Mouse (Mus musculus) heart, adult 2 months (tissue): ENCODE measurements around the gene Aox2. TPM values are rescaled to one million over a fixed set of nuclear protein-coding genes. Genes with fewer than 3 reads are reported as not detected.
A peak's percentile ranks its signal among the peaks of the same experiment; 100 is the strongest.

Experiments used
- DNase-seq, 2 experiments: peaks; one replicate each; pipeline ENCODE4 v3.0.0; 2021
- H3K27ac ChIP-seq: fragments of 200-600 bp; 2 replicates; pipeline ENCODE4 v1.8.1; 2022
- H3K27me3 ChIP-seq: fragments of 200-500 bp; 2 replicates; pipeline ENCODE4 v1.6.1; 2012; ENCODE audit warnings: mild to moderate bottlenecking, low read length, inconsistent platforms, mixed read lengths; ENCODE audit not compliant: control insufficient read depth, insufficient read depth
- H3K36me3 ChIP-seq: fragments of 200-500 bp; 2 replicates; pipeline ENCODE4 v1.6.1; 2012; ENCODE audit warnings: low read length, inconsistent platforms; ENCODE audit not compliant: control insufficient read depth, insufficient read depth
- H3K4me1 ChIP-seq: fragments of 200-500 bp; 2 replicates; pipeline ENCODE4 v1.6.1; 2011; ENCODE audit warnings: low read length; ENCODE audit not compliant: control insufficient read depth, insufficient read depth
- H3K4me3 ChIP-seq: fragments of 200-600 bp; 2 replicates; pipeline ENCODE4 v1.8.1; 2022
- H3K79me2 ChIP-seq: fragments of 200-500 bp; replicated peaks from 2 replicates; pipeline ENCODE4 v1.6.1; 2012; ENCODE audit warnings: mild to moderate bottlenecking, inconsistent platforms, low read length, moderate library complexity, mixed read lengths; ENCODE audit not compliant: control insufficient read depth, insufficient read depth
- H3K9ac ChIP-seq: fragments of 200-500 bp; 2 replicates; pipeline ENCODE4 v1.6.1; 2012; ENCODE audit warnings: low read depth, mild to moderate bottlenecking, control low read depth, inconsistent platforms, low read length, mixed read lengths
- CTCF ChIP-seq: fragments of 200-600 bp; IDR thresholded peaks from 2 replicates; pipeline ENCODE4 v1.8.1; 2022; ENCODE audit warnings: antibody characterized with exemption, mild to moderate bottlenecking, moderate library complexity
- EP300 ChIP-seq: fragments of 200-500 bp; IDR thresholded peaks from 2 replicates; pipeline ENCODE4 v1.6.1; 2011; ENCODE audit warnings: low read depth, low read length, control low read depth; ENCODE audit not compliant: insufficient read depth
- POLR2A ChIP-seq: fragments of 200-500 bp; IDR thresholded peaks from 2 replicates; pipeline ENCODE4 v1.6.1; 2011; ENCODE audit warnings: mild to moderate bottlenecking, low read depth, low read length, control low read depth; ENCODE audit not compliant: insufficient read depth
- WGBS: fragments of 180-500 bp; shearing (Covaris S2); methylation state at CpG from one replicate; pipeline ENCODE4 v1.1.7; 2018; 5-methylcytosine and 5-hydroxymethylcytosine counted together
- intact Hi-C: fragments of 180-260 bp; cut with DNase I; formaldehyde crosslinking; loops from one replicate; pipeline ENCODE4 v1.15.1; 2025
- polyA plus RNA-seq: library from polyadenylated mRNA; depleted of rRNA; stranded (reverse); fragments of >200 nt; gene quantifications from 2 replicates; pipeline ENCODE4 v1.2.3, GENCODE M21; 2012
- total RNA-seq, 2 experiments: library from RNA; stranded (reverse); gene quantifications; 2 replicates each; pipeline ENCODE4 v1.2.3; 2021

Gene Aox2
- total and polyA plus RNA-seq, 3 experiments, result not detected

DNA sequence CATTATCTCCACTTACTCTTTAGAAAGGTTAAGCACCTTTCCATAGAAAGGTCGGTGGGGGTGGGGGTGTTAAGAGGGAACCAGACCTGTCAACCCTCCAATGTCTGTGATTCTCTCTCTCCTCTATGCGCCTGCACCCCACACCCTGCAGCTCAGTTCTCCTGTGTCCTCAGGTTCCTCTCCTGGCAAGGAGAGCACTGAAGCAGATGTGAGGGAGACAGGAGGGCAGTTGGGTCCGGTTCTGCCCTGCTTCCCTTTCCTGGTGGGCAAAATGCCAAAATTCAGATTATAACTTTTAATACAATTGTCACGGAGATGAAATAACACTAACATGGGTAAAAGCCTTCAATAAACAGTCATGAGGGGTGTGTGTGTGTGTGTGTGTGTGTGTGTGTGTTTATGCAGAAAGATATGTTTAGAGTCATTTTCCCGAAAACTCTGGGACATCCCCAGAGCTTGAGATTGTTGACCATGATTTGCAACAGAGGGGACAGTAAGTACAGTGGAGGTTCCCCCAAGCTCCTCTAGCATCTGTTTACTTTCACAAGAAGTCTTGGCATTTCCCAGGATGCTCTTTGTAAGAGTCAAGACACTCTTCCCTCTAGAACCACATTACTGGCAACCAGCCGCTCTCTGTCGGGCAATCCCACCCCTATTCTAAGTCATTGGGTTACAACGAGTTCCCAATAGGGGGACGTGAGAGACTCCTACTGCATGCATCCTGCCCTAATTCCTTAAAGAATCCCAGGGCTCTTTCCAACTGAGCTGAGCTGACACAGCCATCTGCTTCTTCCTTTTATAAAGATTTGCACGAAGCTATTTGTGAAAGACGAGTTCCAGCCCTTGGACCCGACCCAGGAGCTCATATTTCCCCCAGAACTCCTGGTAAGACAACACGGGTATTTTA is 13.5 kb downstream of the Aox2 start:
- Histone ChIP-seq H3K27me3 (no peaks in the 10 kb centered on the region), H3K27ac (no peak overlapping the region), H3K4me3 (no peak overlapping the region), H3K36me3 (no peaks in the 10 kb centered on the region), H3K9ac (no peak overlapping the region), H3K4me1 (peaks cover 2% of the 10 kb centered on the region; the same call in 1 of the 2 replicates), H3K79me2 (no peaks in the 10 kb centered on the region)
- intact Hi-C loops, result no loop called here
- no peak for TF ChIP-seq CTCF
- no peak for TF ChIP-seq POLR2A
- TF ChIP-seq EP300, result no peak
- 33% methylated on average over 13 of the region's 13 CpGs for WGBS
- no peak for DNase-seq

DNA sequence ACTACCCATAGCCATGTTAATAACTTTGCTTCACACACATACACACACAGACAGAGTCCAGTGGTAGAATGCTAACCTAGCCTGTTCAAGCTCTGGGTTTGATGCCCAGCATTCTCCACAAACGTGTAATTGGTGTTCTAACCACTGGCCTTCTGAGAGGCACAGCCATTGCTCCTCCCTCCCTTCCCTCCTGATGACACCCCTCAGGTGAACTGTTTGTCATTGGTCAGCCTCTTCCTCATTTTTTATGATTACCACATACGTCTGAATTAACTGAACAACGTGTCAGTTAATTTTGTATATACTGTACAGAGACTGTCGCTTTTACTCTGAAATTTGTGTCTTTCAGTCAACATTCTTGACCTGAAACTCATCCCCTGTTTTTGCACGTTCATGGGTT is 16.6 kb downstream of the Aox2 start:
- Histone ChIP-seq H3K4me1 (peaks cover 2% of the 10 kb centered on the region; the same call in 1 of the 2 replicates), H3K27me3 (no peaks in the 10 kb centered on the region), H3K79me2 (no peaks in the 10 kb centered on the region), H3K36me3 (no peaks in the 10 kb centered on the region), H3K9ac (no peak overlapping the region), H3K4me3 (no peak overlapping the region), H3K27ac (no peak overlapping the region)
- WGBS, result 81% methylated on average over 5 of the region's 5 CpGs
- TF ChIP-seq POLR2A, result no peak
- TF ChIP-seq CTCF, result no peak
- no peak for TF ChIP-seq EP300
- intact Hi-C loops, result no loop called here
- DNase-seq, result no peak

DNA sequence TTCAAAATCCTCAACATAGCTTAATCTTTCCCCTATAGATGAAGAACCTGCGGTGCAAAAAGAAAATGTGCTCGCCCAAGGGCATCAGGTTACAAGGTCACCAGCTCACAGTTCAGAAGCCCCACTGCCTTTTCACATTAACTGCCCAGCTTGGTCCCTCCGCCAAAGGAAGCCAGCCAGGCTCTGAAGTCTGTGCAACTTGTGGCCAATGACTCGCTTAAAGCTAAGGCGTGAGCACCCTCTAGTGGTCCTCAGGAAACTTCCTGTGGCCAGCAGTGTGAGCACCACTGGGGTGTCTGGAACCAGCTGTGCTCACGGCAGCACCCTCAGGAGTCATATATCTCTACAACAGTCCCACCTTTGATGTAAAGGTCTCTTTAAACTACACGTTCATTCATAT is 18.2 kb downstream of the Aox2 start:
- Histone ChIP-seq H3K4me1 (peaks cover 2% of the 10 kb centered on the region; the same call in 1 of the 2 replicates), H3K79me2 (no peaks in the 10 kb centered on the region), H3K27me3 (no peaks in the 10 kb centered on the region), H3K4me3 (no peak overlapping the region), H3K9ac (no peak overlapping the region), H3K27ac (no peak overlapping the region), H3K36me3 (no peaks in the 10 kb centered on the region)
- TF ChIP-seq EP300 (peak; percentile 84; the same call in 1 of the 2 replicates), POLR2A (no peak), CTCF (peak; percentile 94)
- 8% methylated on average over 7 of the region's 7 CpGs for WGBS
- DNase-seq, result peak; percentile 73 to 75
- intact Hi-C loops, result loop anchor here (1.0 to 2.0 kb wide), 2 partner anchors 140 to 867 kb away; no protein-coding TSS in a partner anchor

DNA sequence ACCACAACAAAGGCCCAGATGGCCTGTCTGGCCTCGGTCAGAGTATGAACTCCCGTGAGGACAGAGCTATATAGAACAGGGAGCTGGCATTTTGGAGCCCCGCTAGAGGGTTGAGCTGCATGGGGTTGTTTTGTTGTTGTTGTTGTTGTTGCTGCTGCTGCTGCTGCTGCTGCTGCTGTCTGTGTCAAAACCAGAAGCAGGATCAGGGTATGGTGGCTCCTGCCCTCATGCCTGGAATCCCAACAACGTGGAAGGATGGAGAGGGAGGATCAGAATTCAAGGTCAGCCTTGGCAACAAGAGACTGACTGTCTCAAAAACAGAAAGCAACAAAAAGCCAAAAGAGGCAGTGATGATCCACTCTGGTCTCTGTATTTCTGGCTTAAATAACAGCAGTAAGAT is 18.7 kb downstream of the Aox2 start:
- no peak for DNase-seq
- 64% methylated on average over 4 of the region's 4 CpGs for WGBS
- Histone ChIP-seq H3K79me2 (no peaks in the 10 kb centered on the region), H3K9ac (no peak overlapping the region), H3K36me3 (no peaks in the 10 kb centered on the region), H3K4me1 (no peaks in the 10 kb centered on the region), H3K27me3 (no peaks in the 10 kb centered on the region), H3K27ac (no peak overlapping the region), H3K4me3 (no peak overlapping the region)
- intact Hi-C loops, result loop anchor here (1.0 to 2.0 kb wide), 2 partner anchors 141 to 868 kb away; no protein-coding TSS in a partner anchor
- TF ChIP-seq POLR2A (no peak), EP300 (no peak), CTCF (no peak)

DNA sequence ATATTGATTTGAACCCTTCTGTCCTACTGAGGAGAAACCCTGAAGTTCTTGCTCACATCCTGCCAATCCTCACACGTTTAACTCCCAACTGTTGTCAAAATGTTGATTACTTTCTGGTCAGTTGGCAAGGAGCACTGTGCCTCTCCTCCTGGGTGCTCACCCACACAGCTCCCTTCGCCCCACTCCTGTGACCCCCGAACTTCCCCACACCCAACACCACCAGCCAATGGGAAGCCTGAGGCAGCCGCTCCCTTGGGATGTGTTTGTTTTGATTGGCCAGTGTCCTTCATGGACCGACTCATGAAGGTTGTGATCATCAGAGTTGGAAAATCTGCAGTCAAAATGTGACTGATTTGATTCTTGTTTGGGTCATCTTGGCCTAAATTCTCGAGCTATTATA is 20.2 kb downstream of the Aox2 start:
- H3K27me3 ChIP-seq, result no peaks in the 10 kb centered on the region
- intact Hi-C loops, result no loop called here
- H3K79me2 ChIP-seq, result no peaks in the 10 kb centered on the region
- 0 out of 2 replicates have a peak, but pooled peaks cover 2% of the 10 kb centered on the region for H3K4me1 ChIP-seq
- TF ChIP-seq POLR2A (no peak), EP300 (no peak), CTCF (no peak)
- WGBS, result 47% methylated on average over 6 of the region's 6 CpGs
- peak in 1 of 2 experiments; percentile 23 for DNase-seq
- no peak overlapping the region for H3K4me3 ChIP-seq
- no peaks in the 10 kb centered on the region for H3K36me3 ChIP-seq
- no peak overlapping the region for H3K27ac ChIP-seq
- no peak overlapping the region for H3K9ac ChIP-seq

DNA sequence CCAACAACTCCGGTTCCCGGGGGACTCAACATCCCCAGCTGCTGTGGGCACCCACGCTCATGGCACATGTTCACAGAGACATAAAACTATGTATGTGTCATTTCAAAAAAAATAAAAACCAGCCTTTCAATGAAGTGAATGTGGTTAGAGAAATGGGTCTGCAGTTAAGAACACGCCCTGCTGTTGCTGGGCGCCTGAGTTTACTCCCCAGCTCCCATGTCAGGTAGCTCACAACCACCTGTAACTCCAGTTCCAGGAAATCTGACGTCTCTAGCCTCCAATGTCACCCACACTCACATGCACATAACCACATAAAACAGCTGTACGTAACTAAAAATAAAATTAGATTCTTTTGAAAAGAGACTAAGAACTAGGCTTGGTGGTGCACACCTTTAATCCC is 22.9 kb downstream of the Aox2 start:
- peaks cover 4% of the 10 kb centered on the region for H3K4me1 ChIP-seq
- intact Hi-C loops, result no loop called here

More for the DNA sequence above, 22.9 kb downstream of the Aox2 start:
- no peak overlapping the region for H3K4me3 ChIP-seq
- TF ChIP-seq POLR2A, result no peak
- no peak for TF ChIP-seq EP300
- TF ChIP-seq CTCF, result no peak
- no peaks in the 10 kb centered on the region for H3K36me3 ChIP-seq
- H3K27ac ChIP-seq, result no peak overlapping the region
- no peaks in the 10 kb centered on the region for H3K79me2 ChIP-seq
- no peaks in the 10 kb centered on the region for H3K27me3 ChIP-seq
- H3K9ac ChIP-seq, result no peak overlapping the region
- 86% methylated on average over 7 of the region's 7 CpGs for WGBS
- no peak for DNase-seq
